Mouse (Mus musculus) E14TG2a.4 (cell line): ENCODE results near the gene Ispd.

ENCODE experiments used
- CTCF ChIP-seq: conservative IDR thresholded peaks from 2 replicates; pipeline ENCODE4 v1.5.1; 2014; ENCODE audit warnings: low read length
- NANOG ChIP-seq: IDR thresholded peaks from 2 replicates; pipeline ENCODE4 v1.6.1; 2014; ENCODE audit warnings: borderline replicate concordance, low read length, mixed read lengths
- POU5F1 ChIP-seq: IDR thresholded peaks from 2 replicates; pipeline ENCODE4 v1.6.1; 2014; ENCODE audit warnings: low read length, borderline replicate concordance

- TF ChIP-seq CTCF = no peak
- no peak for TF ChIP-seq NANOG
- no peak for TF ChIP-seq POU5F1
Measured at GRCm38 (mm10) chr12:36476476-36476875, 95.2 kb downstream of the Ispd start.
